Mouse (Mus musculus) liver, embryonic 14.5 days (tissue): ENCODE results near the gene Olfr523.

Experiments used
- CTCF ChIP-seq: IDR thresholded peaks from 2 replicates; pipeline ENCODE4 v1.5.1; 2016; ENCODE audit warnings: antibody characterized with exemption, low read depth, control low read depth
- EP300 ChIP-seq: IDR thresholded peaks from 2 replicates; pipeline ENCODE4 v1.6.1; 2016; ENCODE audit warnings: antibody characterized with exemption, low read depth

GRCm38 (mm10) chr7:140194031-140194430, 21.0 kb downstream of the Olfr523 start:
- TF ChIP-seq CTCF (no peak), EP300 (no peak)
